8 mouse cellular contexts compared by ENCODE assay signal in the genomic region with DNA sequence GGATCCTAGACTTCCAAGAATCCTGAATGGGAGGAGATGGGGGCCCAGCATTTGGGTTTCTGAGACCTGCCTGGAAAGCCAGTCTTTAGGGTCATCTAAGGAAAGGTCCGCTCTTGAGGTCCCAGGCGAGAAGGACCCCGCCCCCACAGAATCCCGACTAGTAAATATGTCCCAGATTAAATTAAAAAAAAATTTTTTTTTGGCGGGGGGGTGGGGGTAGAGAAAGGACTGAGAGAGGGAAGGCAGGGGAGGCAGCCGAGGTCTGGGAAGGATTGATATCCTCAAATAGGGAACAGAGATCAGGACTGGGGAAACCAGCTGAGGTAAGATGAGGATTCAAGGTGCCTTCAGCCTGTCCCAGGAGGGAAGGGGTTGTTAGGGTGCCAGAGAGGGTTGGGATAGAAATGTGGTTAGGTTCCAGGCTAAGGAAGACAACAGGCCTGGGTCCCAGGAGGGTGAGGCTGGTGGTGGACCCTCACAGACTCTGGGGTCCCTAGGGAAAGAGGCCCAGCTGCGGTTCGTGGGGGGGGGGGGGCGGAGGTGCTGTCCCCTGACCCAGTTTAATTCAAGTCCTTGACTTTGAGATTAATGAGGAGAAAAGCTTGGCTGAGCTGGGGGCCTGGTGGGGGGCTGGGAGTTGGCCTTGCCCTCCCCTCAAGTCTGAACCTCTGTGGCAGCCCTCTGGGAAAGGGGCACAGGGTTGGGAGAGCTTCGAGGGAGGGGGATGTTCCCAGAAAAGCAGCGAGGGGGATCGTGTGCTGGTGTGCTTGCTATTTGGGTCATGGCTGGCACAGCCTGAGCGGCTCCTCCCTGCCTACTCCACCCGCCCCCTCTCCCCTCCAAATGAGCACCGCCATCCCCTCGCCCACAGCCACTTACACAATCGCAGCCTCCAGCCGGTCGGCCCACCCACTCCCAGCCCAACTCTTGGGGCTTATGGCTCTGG. TPM values are rescaled to one million over a fixed set of nuclear protein-coding genes. Genes with fewer than 3 reads are reported as not detected.
DNase-seq lines count a peak whose midpoint lies in the region; ATAC-seq and TF ChIP-seq lines count a peak whose summit lies in the region.
"Had no signal": no experiment of that assay in that cellular context is flagged by ENCODE, and none has a peak within 500 bp of the region (broad histone marks: within the 10 kb centered on the region; RNA-seq: fewer than 3 reads in every experiment).

No protein-coding gene starts in this region.

- 17% methylated on average over 19 of the region's 19 CpGs for WGBS in lung, embryonic 14.5 days
- WGBS in forebrain, embryonic 12.5 days = 6% methylated on average over 18 of the region's 19 CpGs
- WGBS in stomach, embryonic 14.5 days = 21% methylated on average over 18 of the region's 19 CpGs

- DNase-seq in lung, embryonic 14.5 days = no peak
- no peak for DNase-seq in lung, postnatal 36 days
- DNase-seq in left cerebral cortex, postnatal 4 days = peak; percentile 51
- DNase-seq in urinary bladder, adult 18-20 months (ENCODE audit: low spot score in 2 of 2) = no peak
- no peak for DNase-seq in testis, postnatal 14 days (ENCODE audit: low spot score)

- no peak overlapping the region for H3K27ac ChIP-seq in lung, embryonic 14.5 days (ENCODE audit: low read depth)
- peak overlapping the region; percentile 94 for H3K27ac ChIP-seq in forebrain, embryonic 12.5 days
- H3K27ac ChIP-seq in stomach, embryonic 14.5 days (ENCODE audit: low read length) = no peak overlapping the region
- H3K27ac ChIP-seq: kidney, postnatal 0 days had no signal

- H3K9me3 ChIP-seq in lung, embryonic 14.5 days (ENCODE audit: low read depth, low read length) = no peaks in the 10 kb centered on the region
- H3K9me3 ChIP-seq in forebrain, embryonic 12.5 days = no peaks in the 10 kb centered on the region
- no peaks in the 10 kb centered on the region for H3K9me3 ChIP-seq in stomach, embryonic 14.5 days (ENCODE audit: control insufficient read depth, low read depth, low read length)

- no peak for TF ChIP-seq CTCF in lung, embryonic 14.5 days (IDR thresholded peaks at IDR 0.05; ENCODE audit: low read depth)

- no peak for ATAC-seq in lung, embryonic 14.5 days (ENCODE audit: insufficient read depth)
- ATAC-seq in forebrain, embryonic 12.5 days (ENCODE audit: low FRiP score) = peak; percentile 9
- no peak for ATAC-seq in stomach, embryonic 14.5 days (ENCODE audit: insufficient number of reproducible peaks, insufficient read depth, low FRiP score, low read depth)

- H3K27me3 ChIP-seq in lung, embryonic 14.5 days (ENCODE audit: insufficient read depth, low read length) = peaks cover 31% of the 10 kb centered on the region
- no peaks in the 10 kb centered on the region for H3K27me3 ChIP-seq in forebrain, embryonic 12.5 days
- 0 out of 2 replicates have a peak, but pooled peaks cover 11% of the 10 kb centered on the region for H3K27me3 ChIP-seq in stomach, embryonic 14.5 days (ENCODE audit: control insufficient read depth, insufficient read depth, low read length)

- peak overlapping the region; percentile 64 for H3K4me2 ChIP-seq in lung, embryonic 14.5 days
- peak overlapping the region; percentile 65 for H3K4me2 ChIP-seq in forebrain, embryonic 12.5 days
- peak overlapping the region; percentile 68 for H3K4me2 ChIP-seq in stomach, embryonic 14.5 days (replicated peaks; ENCODE audit: low read depth, low read length)

- no peaks in the 10 kb centered on the region for H3K4me1 ChIP-seq in lung, embryonic 14.5 days (ENCODE audit: insufficient read depth)
- H3K4me1 ChIP-seq in forebrain, embryonic 12.5 days = peaks cover 60% of the 10 kb centered on the region
- H3K4me1 ChIP-seq in stomach, embryonic 14.5 days (ENCODE audit: control insufficient read depth, insufficient read depth, low read length) = peaks cover 7% of the 10 kb centered on the region; the same call in 1 of the 2 replicates

- intact Hi-C loops in left cerebral cortex, postnatal 4 days (cut with DNase I) = no loop called here

- H3K36me3 ChIP-seq in lung, embryonic 14.5 days (ENCODE audit: insufficient read depth) = no peaks in the 10 kb centered on the region
- H3K36me3 ChIP-seq in forebrain, embryonic 12.5 days (replicated peaks) = peaks cover under 1% of the 10 kb centered on the region; the same call in 1 of the 2 replicates
- H3K36me3 ChIP-seq in stomach, embryonic 14.5 days (ENCODE audit: control insufficient read depth, insufficient read depth, low read length) = no peaks in the 10 kb centered on the region

- H3K9ac ChIP-seq in lung, embryonic 14.5 days = no peak overlapping the region
- H3K9ac ChIP-seq in forebrain, embryonic 12.5 days = peak overlapping the region; percentile 91
- H3K9ac ChIP-seq in stomach, embryonic 14.5 days (replicated peaks; ENCODE audit: low read depth, low read length) = no peak overlapping the region

- peak overlapping the region; percentile 40 for H3K4me3 ChIP-seq in lung, embryonic 14.5 days (ENCODE audit: low read depth, low read length)
- peak overlapping the region; percentile 69 for H3K4me3 ChIP-seq in forebrain, embryonic 12.5 days (replicated peaks)
- peak overlapping the region; percentile 39 for H3K4me3 ChIP-seq in stomach, embryonic 14.5 days (ENCODE audit: low read depth, low read length)

RNA-seq across cellular contexts. Expression of gene Ttyh1, which starts 1.0 kb away (rescaled TPM):
- polyA plus RNA-seq in lung, embryonic 14.5 days (2014; fragmentation: Nextera tagmentation; extraction: Ambion mirVana) = 2.1 and 2.6 TPM in 2 replicates
- polyA plus RNA-seq in forebrain, embryonic 12.5 days (2016; fragmentation: Nextera tagmentation; extraction: Ambion mirVana) = 131 and 143 TPM in 2 replicates
- 100 to 1,000 TPM; 292 to 311 TPM for total RNA-seq in left cerebral cortex, postnatal 4 days (2021)
- polyA plus RNA-seq in stomach, embryonic 14.5 days (2014; fragmentation: Nextera tagmentation; extraction: Ambion mirVana) = 8.2 TPM in 2 replicates

RNA-seq across cellular contexts. Expression of gene Leng8, which starts 16.6 kb away (rescaled TPM):
- polyA plus RNA-seq in lung, embryonic 14.5 days (2014; fragmentation: Nextera tagmentation; extraction: Ambion mirVana) = 44.6 and 51.2 TPM in 2 replicates
- polyA plus RNA-seq in forebrain, embryonic 12.5 days (2016; fragmentation: Nextera tagmentation; extraction: Ambion mirVana) = 104 and 115 TPM in 2 replicates
- total RNA-seq in left cerebral cortex, postnatal 4 days (2021) = 100 to 1,000 TPM; 167 to 177 TPM
- 58.7 and 62.3 TPM in 2 replicates for polyA plus RNA-seq in stomach, embryonic 14.5 days (2014; fragmentation: Nextera tagmentation; extraction: Ambion mirVana)

RNA-seq across cellular contexts. Expression of gene Leng9, which starts 29.9 kb away (rescaled TPM):
- 2.3 and 2.6 TPM in 2 replicates for polyA plus RNA-seq in lung, embryonic 14.5 days (2014; fragmentation: Nextera tagmentation; extraction: Ambion mirVana)
- polyA plus RNA-seq in forebrain, embryonic 12.5 days (2016; fragmentation: Nextera tagmentation; extraction: Ambion mirVana) = 3.0 TPM in 2 replicates
- total RNA-seq in left cerebral cortex, postnatal 4 days (2021) = 1 to 10 TPM; 5.3 to 5.5 TPM
- 1.9 and 3.9 TPM in 2 replicates for polyA plus RNA-seq in stomach, embryonic 14.5 days (2014; fragmentation: Nextera tagmentation; extraction: Ambion mirVana)

RNA-seq across cellular contexts. Expression of gene Cdc42ep5, which starts 44.4 kb away (rescaled TPM):
- polyA plus RNA-seq in lung, embryonic 14.5 days (2014; fragmentation: Nextera tagmentation; extraction: Ambion mirVana) = 33.3 and 37.5 TPM in 2 replicates
- polyA plus RNA-seq in forebrain, embryonic 12.5 days (2016; fragmentation: Nextera tagmentation; extraction: Ambion mirVana) = 11.3 and 14.0 TPM in 2 replicates
- total RNA-seq in left cerebral cortex, postnatal 4 days (2021) = 1 to 10 TPM; 3.0 to 4.0 TPM
- polyA plus RNA-seq in stomach, embryonic 14.5 days (2014; fragmentation: Nextera tagmentation; extraction: Ambion mirVana) = 71.6 and 76.7 TPM in 2 replicates

RNA-seq across cellular contexts. Expression of gene Lair1, which starts 57.2 kb away (rescaled TPM):
- polyA plus RNA-seq in lung, embryonic 14.5 days (2014; fragmentation: Nextera tagmentation; extraction: Ambion mirVana) = 0.16 and 0.93 TPM in 2 replicates
- polyA plus RNA-seq in forebrain, embryonic 12.5 days (2016; fragmentation: Nextera tagmentation; extraction: Ambion mirVana) = 1.9 and 2.4 TPM in 2 replicates
- 1 to 10 TPM; 1.9 to 2.1 TPM for total RNA-seq in left cerebral cortex, postnatal 4 days (2021)
- polyA plus RNA-seq in stomach, embryonic 14.5 days (2014; fragmentation: Nextera tagmentation; extraction: Ambion mirVana) = 1.1 and 2.4 TPM in 2 replicates

Comparison
In these comparisons a context has a peak if more than half of its experiments do, and no peak if none do; other contexts are left out.
1. RNA of gene Ttyh1, which starts 1.0 kb away (polyA plus RNA-seq): 131 to 143 TPM in forebrain, embryonic 12.5 days; 8.2 TPM in stomach, embryonic 14.5 days and 2.1 to 2.6 TPM in lung, embryonic 14.5 days; every median in the first group is over 10 times any median in the second.
2. Peak in every context shown above with its lines, with median percentiles within 50 percentile points of each other: H3K4me2 ChIP-seq and H3K4me3 ChIP-seq.